Mouse (Mus musculus) midbrain, postnatal 0 days (tissue): ENCODE results near the gene Mxd4. TPM values are rescaled to one million over a fixed set of nuclear protein-coding genes. Genes with fewer than 3 reads are reported as not detected.

Experiments used
- ATAC-seq: fragments of 200-750 bp; cut with Nextera tagmentation; 2 replicates; pipeline ENCODE4 v1.8.0; 2017; ENCODE audit warnings: moderate number of reproducible peaks, mild to moderate bottlenecking, moderate TSS enrichment, moderate library complexity; ENCODE audit not compliant: low FRiP score
- DNase-seq: peaks from one replicate; pipeline ENCODE4 v3.0.0-alpha.2; 2015; ENCODE audit warnings: low spot score
- H3K27ac ChIP-seq: fragments of 300-500 bp; sonication (generic); 2 replicates; pipeline ENCODE4 v1.5.1; 2014; ENCODE audit warnings: low read depth, mild to moderate bottlenecking, low read length, mixed read lengths
- H3K27me3 ChIP-seq: fragments of 300-500 bp; sonication (generic); 2 replicates; pipeline ENCODE4 v1.6.1; 2014; ENCODE audit warnings: low read length, control low read depth, mixed read lengths; ENCODE audit not compliant: insufficient read depth
- H3K36me3 ChIP-seq: fragments of 300-500 bp; sonication (generic); 2 replicates; pipeline ENCODE4 v1.6.1; 2014; ENCODE audit warnings: low read length, control low read depth, mixed read lengths; ENCODE audit not compliant: insufficient read depth
- H3K4me1 ChIP-seq: fragments of 300-500 bp; sonication (generic); 2 replicates; pipeline ENCODE4 v1.6.1; 2014; ENCODE audit warnings: mild to moderate bottlenecking, control low read depth, antibody characterized with exemption, low read length, mixed read lengths; ENCODE audit not compliant: insufficient read depth
- H3K4me2 ChIP-seq: fragments of 300-500 bp; sonication (generic); 2 replicates; pipeline ENCODE4 v1.6.1; 2014; ENCODE audit warnings: low read depth, mild to moderate bottlenecking, low read length, mixed read lengths; ENCODE audit not compliant: poor library complexity, severe bottlenecking
- H3K4me3 ChIP-seq: fragments of 300-500 bp; sonication (generic); 2 replicates; pipeline ENCODE4 v1.5.1; 2014; ENCODE audit warnings: low read depth, mild to moderate bottlenecking, low read length, moderate library complexity
- H3K9ac ChIP-seq: fragments of 300-500 bp; sonication (generic); replicated peaks from 2 replicates; pipeline ENCODE4 v1.6.1; 2014; ENCODE audit warnings: mild to moderate bottlenecking, low read length, moderate library complexity, mixed read lengths; ENCODE audit not compliant: poor library complexity, severe bottlenecking
- H3K9me3 ChIP-seq: fragments of 300-500 bp; sonication (generic); 2 replicates; pipeline ENCODE4 v1.6.1; 2016; ENCODE audit warnings: low read length, control low read depth
- CTCF ChIP-seq: IDR thresholded peaks from 2 replicates; pipeline ENCODE4 v1.5.1; 2016; ENCODE audit warnings: antibody characterized with exemption, mild to moderate bottlenecking
- WGBS: fragments of 180-500 bp; shearing (Covaris S2); extraction: QIAGEN DNeasy Blood & Tissue Kit; methylation state at CpG from one replicate; pipeline ENCODE4 v1.1.7; 2014; 5-methylcytosine and 5-hydroxymethylcytosine counted together
- polyA plus RNA-seq: library from polyadenylated mRNA; unstranded; fragments of >200 nt; fragmentation: Nextera tagmentation; extraction: Ambion mirVana; gene quantifications from 2 replicates; pipeline ENCODE4 v1.2.1, GENCODE M21; 2015
- total RNA-seq: library from RNA; depleted of rRNA; stranded (reverse); fragments of >200 nt; gene quantifications from 2 replicates; pipeline ENCODE4 v1.2.3, GENCODE M21; 2014

Gene Mxd4
- total and polyA plus RNA-seq, 2 experiments from 2014 or later: 18.7 to 87.3 TPM

GRCm38 (mm10) chr5:34217756-34218155 lies 30.2 kb upstream of the Mxd4 start:
- no peak overlapping the region for H3K27ac ChIP-seq
- no peak for TF ChIP-seq CTCF
- no peaks in the 10 kb centered on the region for H3K36me3 ChIP-seq
- H3K4me2 ChIP-seq: no peak overlapping the region
- 68% methylated on average over 9 of the region's 9 CpGs for WGBS
- H3K9me3 ChIP-seq: no peaks in the 10 kb centered on the region
- H3K4me3 ChIP-seq: no peak overlapping the region
- DNase-seq: no peak
- ATAC-seq: no peak
- no peaks in the 10 kb centered on the region for H3K4me1 ChIP-seq
- H3K27me3 ChIP-seq: no peaks in the 10 kb centered on the region
- no peak overlapping the region for H3K9ac ChIP-seq

DNA sequence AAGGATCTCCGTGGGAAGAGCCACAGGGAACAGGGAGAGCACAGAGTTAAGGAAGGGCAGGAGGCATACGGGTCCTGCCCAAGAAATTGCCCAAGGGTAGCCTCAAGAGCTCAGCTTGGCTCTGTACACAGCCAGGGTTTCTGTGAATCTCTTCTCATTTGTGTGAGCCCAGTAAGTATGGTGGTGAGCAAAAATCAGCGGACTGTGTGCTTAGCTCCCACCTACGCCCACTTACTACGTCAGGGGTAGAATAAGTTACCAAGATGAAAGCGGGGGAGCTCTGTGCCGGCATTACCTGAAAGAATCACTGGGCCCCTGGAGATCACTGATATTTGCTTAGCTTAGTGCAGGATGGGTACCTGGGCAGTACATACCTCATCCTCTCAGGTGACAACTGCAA lies 28.5 kb upstream of the Mxd4 start:
- no peak overlapping the region for H3K27ac ChIP-seq
- H3K9ac ChIP-seq: no peak overlapping the region
- H3K4me1 ChIP-seq: no peaks in the 10 kb centered on the region
- no peaks in the 10 kb centered on the region for H3K36me3 ChIP-seq
- ATAC-seq: no peak
- H3K4me3 ChIP-seq: no peak overlapping the region
- H3K4me2 ChIP-seq: no peak overlapping the region
- TF ChIP-seq CTCF: no peak
- DNase-seq: no peak
- WGBS: 85% methylated on average over 7 of the region's 7 CpGs
- H3K9me3 ChIP-seq: no peaks in the 10 kb centered on the region
- H3K27me3 ChIP-seq: no peaks in the 10 kb centered on the region

- Histone ChIP-seq H3K9me3 (no peaks in the 10 kb centered on the region), H3K4me1 (no peaks in the 10 kb centered on the region), H3K9ac (no peak overlapping the region), H3K4me2 (no peak overlapping the region), H3K4me3 (no peak overlapping the region), H3K36me3 (no peaks in the 10 kb centered on the region), H3K27ac (no peak overlapping the region), H3K27me3 (no peaks in the 10 kb centered on the region)
- ATAC-seq: no peak
- no peak for DNase-seq
- TF ChIP-seq CTCF: no peak
- WGBS: 78% methylated on average over 8 of the region's 8 CpGs
Observed at GRCm38 (mm10) chr5:34213659-34214058, 26.1 kb upstream of the Mxd4 start.

DNA sequence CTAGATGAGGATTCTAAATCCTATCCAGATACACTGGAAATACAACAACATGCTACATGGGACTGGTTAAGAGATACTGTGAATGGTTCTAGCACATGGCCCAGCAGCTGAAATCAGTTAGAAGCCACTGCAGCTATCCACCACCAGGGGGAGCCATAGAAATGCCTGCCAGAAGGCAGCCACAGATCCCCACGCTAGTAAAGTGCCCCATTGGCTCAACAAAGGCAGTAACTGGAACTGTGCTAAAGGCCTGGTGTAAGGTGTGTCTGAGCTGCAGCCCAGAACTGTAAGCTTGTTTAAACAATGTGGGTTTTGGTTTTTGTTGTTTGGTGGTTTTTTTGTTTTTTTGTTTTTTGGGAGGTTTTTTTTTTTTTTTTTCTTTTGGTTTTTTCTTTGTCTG lies 22.8 kb upstream of the Mxd4 start:
- no peaks in the 10 kb centered on the region for H3K9me3 ChIP-seq
- no peak overlapping the region for H3K4me2 ChIP-seq
- no peak overlapping the region for H3K4me3 ChIP-seq
- DNase-seq (peak; percentile 83), ATAC-seq (peak; percentile 31)
- H3K4me1 ChIP-seq: no peaks in the 10 kb centered on the region
- H3K36me3 ChIP-seq: no peaks in the 10 kb centered on the region
- H3K9ac ChIP-seq: no peak overlapping the region
- H3K27me3 ChIP-seq: no peaks in the 10 kb centered on the region
- TF ChIP-seq CTCF: peak; percentile 92
- WGBS: 0% methylated on average over 1 of the region's 1 CpGs
- no peak overlapping the region for H3K27ac ChIP-seq

DNA sequence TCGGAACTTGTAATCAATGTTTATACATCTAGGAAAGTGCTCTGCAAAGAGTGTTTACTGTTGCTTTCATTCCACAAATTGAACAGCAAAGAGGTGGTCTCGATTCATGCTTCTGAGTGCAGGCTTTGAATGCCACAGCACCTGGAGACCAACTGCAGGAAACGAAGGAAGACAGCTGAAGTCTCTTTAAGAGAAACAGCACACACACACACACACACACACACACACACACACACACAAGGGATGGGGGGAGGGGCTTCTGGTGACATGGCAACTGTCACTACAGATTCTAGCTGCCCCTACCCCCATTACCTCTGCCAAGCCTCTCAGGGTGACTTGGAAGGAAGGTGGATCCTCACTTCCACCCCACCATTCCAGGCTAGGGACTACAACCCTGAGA lies 20.0 kb upstream of the Mxd4 start:
- ATAC-seq (no peak), DNase-seq (no peak)
- 65% methylated on average over 3 of the region's 3 CpGs for WGBS
- no peaks in the 10 kb centered on the region for H3K9me3 ChIP-seq
- H3K4me1 ChIP-seq: no peaks in the 10 kb centered on the region
- no peaks in the 10 kb centered on the region for H3K36me3 ChIP-seq
- no peak for TF ChIP-seq CTCF
- no peak overlapping the region for H3K4me3 ChIP-seq
- no peak overlapping the region for H3K4me2 ChIP-seq
- no peak overlapping the region for H3K9ac ChIP-seq
- H3K27ac ChIP-seq: no peak overlapping the region
- no peaks in the 10 kb centered on the region for H3K27me3 ChIP-seq

DNA sequence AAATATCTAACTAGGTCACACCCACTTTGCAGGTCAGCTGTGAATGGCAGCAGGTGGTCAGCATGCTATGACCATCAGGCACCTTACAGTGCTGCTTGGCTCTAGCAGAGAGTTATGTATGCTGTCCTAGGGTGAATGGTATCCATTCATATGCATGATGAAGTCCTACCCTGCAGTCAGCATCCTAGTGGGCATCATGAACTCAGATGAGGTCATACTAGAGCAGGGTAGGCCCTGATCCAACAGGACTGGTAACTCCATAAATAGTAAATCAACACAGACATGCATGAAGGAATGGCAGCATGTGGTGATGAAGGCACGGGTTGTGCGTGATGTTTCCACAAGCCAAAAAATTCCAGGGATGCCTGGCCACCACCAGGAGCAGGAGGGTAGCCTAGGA lies 18.3 kb upstream of the Mxd4 start:
- H3K27me3 ChIP-seq: no peaks in the 10 kb centered on the region
- H3K9ac ChIP-seq: no peak overlapping the region
- ATAC-seq (no peak), DNase-seq (no peak)
- no peak overlapping the region for H3K4me2 ChIP-seq
- no peak for TF ChIP-seq CTCF
- no peaks in the 10 kb centered on the region for H3K9me3 ChIP-seq
- 80% methylated on average over 2 of the region's 2 CpGs for WGBS
- no peak overlapping the region for H3K4me3 ChIP-seq
- no peaks in the 10 kb centered on the region for H3K4me1 ChIP-seq
- H3K36me3 ChIP-seq: no peaks in the 10 kb centered on the region
- no peak overlapping the region for H3K27ac ChIP-seq
